Mouse (Mus musculus) neural tube, embryonic 12.5 days (tissue): ENCODE measurements at regions not wholly inside any gene's neighbourhood (a gene's known extent, or its start where the extent isn't known, plus 50 kb on each side); places are given as distances from the start of the nearest gene placed in this dataset.
A peak's percentile ranks its signal among the peaks of the same experiment; 100 is the strongest.

ENCODE experiments used
- ATAC-seq: fragments of 200-750 bp; cut with Nextera tagmentation; 2 replicates; pipeline ENCODE4 v1.8.0; 2017; ENCODE audit warnings: low read depth, mild to moderate bottlenecking, moderate TSS enrichment, moderate library complexity; ENCODE audit not compliant: low FRiP score
- H3K27ac ChIP-seq: fragments of 300-500 bp; sonication (generic); 2 replicates; pipeline ENCODE4 v1.5.1; 2016
- H3K27me3 ChIP-seq: fragments of 300-500 bp; sonication (generic); replicated peaks from 2 replicates; pipeline ENCODE4 v1.6.1; 2016; ENCODE audit warnings: mild to moderate bottlenecking
- H3K36me3 ChIP-seq: fragments of 300-500 bp; sonication (generic); 2 replicates; pipeline ENCODE4 v1.6.1; 2016; ENCODE audit warnings: mild to moderate bottlenecking
- H3K4me1 ChIP-seq: fragments of 300-500 bp; sonication (generic); 2 replicates; pipeline ENCODE4 v1.6.1; 2016
- H3K4me2 ChIP-seq: fragments of 300-500 bp; sonication (generic); replicated peaks from 2 replicates; pipeline ENCODE4 v1.6.1; 2016; ENCODE audit warnings: mild to moderate bottlenecking
- H3K4me3 ChIP-seq: fragments of 300-500 bp; sonication (generic); 2 replicates; pipeline ENCODE4 v1.5.1; 2016
- H3K9ac ChIP-seq: fragments of 300-500 bp; sonication (generic); 2 replicates; pipeline ENCODE4 v1.6.1; 2016; ENCODE audit warnings: mild to moderate bottlenecking
- H3K9me3 ChIP-seq: fragments of 300-500 bp; sonication (generic); 2 replicates; pipeline ENCODE4 v1.6.1; 2016; ENCODE audit warnings: mild to moderate bottlenecking
- WGBS: fragments of 180-500 bp; shearing (Covaris S2); methylation state at CpG from one replicate; pipeline ENCODE4 v1.1.7; 2016; 5-methylcytosine and 5-hydroxymethylcytosine counted together

GRCm38 (mm10) chr10:116726031-116726430 is 144.7 kb upstream of the Cnot2 start:
- Histone ChIP-seq H3K4me1 (peaks cover 5% of the 10 kb centered on the region), H3K4me2 (no peak overlapping the region), H3K27me3 (no peaks in the 10 kb centered on the region), H3K9me3 (no peaks in the 10 kb centered on the region), H3K4me3 (no peak overlapping the region), H3K9ac (no peak overlapping the region), H3K27ac (no peak overlapping the region), H3K36me3 (no peaks in the 10 kb centered on the region)
- ATAC-seq, result no peak
- WGBS, result 81% methylated on average over 5 of the region's 5 CpGs

- no peaks in the 10 kb centered on the region for H3K9me3 ChIP-seq
- no peak overlapping the region for H3K4me2 ChIP-seq
- no peak overlapping the region for H3K4me3 ChIP-seq
- WGBS, result 94% methylated on average over 9 of the region's 9 CpGs
- no peaks in the 10 kb centered on the region for H3K36me3 ChIP-seq
- H3K9ac ChIP-seq, result no peak overlapping the region
- no peak for ATAC-seq
- H3K27ac ChIP-seq, result no peak overlapping the region
- H3K27me3 ChIP-seq, result no peaks in the 10 kb centered on the region
- no peaks in the 10 kb centered on the region for H3K4me1 ChIP-seq
Observed at GRCm38 (mm10) chr10:116721986-116722385, 140.7 kb upstream of the Cnot2 start.

- 85% methylated on average over 5 of the region's 5 CpGs for WGBS
- H3K36me3 ChIP-seq, result no peaks in the 10 kb centered on the region
- H3K4me2 ChIP-seq, result no peak overlapping the region
- H3K4me1 ChIP-seq, result no peaks in the 10 kb centered on the region
- H3K9me3 ChIP-seq, result no peaks in the 10 kb centered on the region
- H3K4me3 ChIP-seq, result no peak overlapping the region
- no peak overlapping the region for H3K27ac ChIP-seq
- H3K27me3 ChIP-seq, result no peaks in the 10 kb centered on the region
- H3K9ac ChIP-seq, result no peak overlapping the region
- ATAC-seq, result no peak
Observed at GRCm38 (mm10) chr10:116719616-116720015, 138.3 kb upstream of the Cnot2 start.

- Histone ChIP-seq H3K9ac (no peak overlapping the region), H3K9me3 (no peaks in the 10 kb centered on the region), H3K4me1 (no peaks in the 10 kb centered on the region), H3K4me2 (no peak overlapping the region), H3K27ac (no peak overlapping the region), H3K27me3 (no peaks in the 10 kb centered on the region), H3K36me3 (no peaks in the 10 kb centered on the region), H3K4me3 (no peak overlapping the region)
- ATAC-seq, result no peak
- 92% methylated on average over 10 of the region's 10 CpGs for WGBS
Observed at GRCm38 (mm10) chr10:116717961-116718360, 136.7 kb upstream of the Cnot2 start.

GRCm38 (mm10) chr10:116717017-116717643 is 135.8 kb upstream of the Cnot2 start:
- Histone ChIP-seq H3K27ac (no peak overlapping the region), H3K9ac (no peak overlapping the region), H3K27me3 (no peaks in the 10 kb centered on the region), H3K4me1 (no peaks in the 10 kb centered on the region), H3K4me3 (no peak overlapping the region), H3K36me3 (no peaks in the 10 kb centered on the region), H3K9me3 (no peaks in the 10 kb centered on the region), H3K4me2 (no peak overlapping the region)
- 91% methylated on average over 4 of the region's 4 CpGs for WGBS
- no peak for ATAC-seq

- H3K27me3 ChIP-seq, result no peaks in the 10 kb centered on the region
- H3K27ac ChIP-seq, result no peak overlapping the region
- H3K9ac ChIP-seq, result no peak overlapping the region
- H3K4me2 ChIP-seq, result no peak overlapping the region
- 69% methylated on average over 11 of the region's 11 CpGs for WGBS
- H3K4me3 ChIP-seq, result no peak overlapping the region
- H3K9me3 ChIP-seq, result no peaks in the 10 kb centered on the region
- no peak for ATAC-seq
- H3K4me1 ChIP-seq, result no peaks in the 10 kb centered on the region
- H3K36me3 ChIP-seq, result no peaks in the 10 kb centered on the region
Observed at GRCm38 (mm10) chr10:116713456-116713855, 132.1 kb upstream of the Cnot2 start.

GRCm38 (mm10) chr10:116707025-116707424 is 125.7 kb upstream of the Cnot2 start:
- H3K36me3 ChIP-seq, result no peaks in the 10 kb centered on the region
- ATAC-seq, result no peak
- no peaks in the 10 kb centered on the region for H3K27me3 ChIP-seq
- H3K4me1 ChIP-seq, result no peaks in the 10 kb centered on the region
- no peak overlapping the region for H3K4me2 ChIP-seq
- no peak overlapping the region for H3K4me3 ChIP-seq
- H3K9ac ChIP-seq, result no peak overlapping the region
- 89% methylated on average over 6 of the region's 6 CpGs for WGBS
- H3K27ac ChIP-seq, result no peak overlapping the region
- H3K9me3 ChIP-seq, result no peaks in the 10 kb centered on the region

- WGBS, result 85% methylated on average over 5 of the region's 5 CpGs
- no peak overlapping the region for H3K27ac ChIP-seq
- no peak overlapping the region for H3K4me2 ChIP-seq
- H3K4me3 ChIP-seq, result no peak overlapping the region
- 0 out of 2 replicates have a peak, but pooled peaks cover 5% of the 10 kb centered on the region for H3K4me1 ChIP-seq
- no peaks in the 10 kb centered on the region for H3K36me3 ChIP-seq
- no peaks in the 10 kb centered on the region for H3K27me3 ChIP-seq
- no peak overlapping the region for H3K9ac ChIP-seq
- H3K9me3 ChIP-seq, result no peaks in the 10 kb centered on the region
- ATAC-seq, result no peak
Observed at GRCm38 (mm10) chr10:116701281-116701680, 120.0 kb upstream of the Cnot2 start.

- WGBS, result 85% methylated on average over 8 of the region's 8 CpGs
- Histone ChIP-seq H3K9ac (no peak overlapping the region), H3K27ac (no peak overlapping the region), H3K27me3 (no peaks in the 10 kb centered on the region), H3K4me3 (no peak overlapping the region), H3K9me3 (0 out of 2 replicates have a peak, but pooled peaks cover 4% of the 10 kb centered on the region), H3K4me2 (no peak overlapping the region), H3K36me3 (no peaks in the 10 kb centered on the region), H3K4me1 (0 out of 2 replicates have a peak, but pooled peaks cover 5% of the 10 kb centered on the region)
- ATAC-seq, result no peak
Observed at GRCm38 (mm10) chr10:116699711-116700110, 118.4 kb upstream of the Cnot2 start.

GRCm38 (mm10) chr10:116697628-116698316 is 116.5 kb upstream of the Cnot2 start:
- Histone ChIP-seq H3K27ac (no peak overlapping the region), H3K4me1 (0 out of 2 replicates have a peak, but pooled peaks cover 5% of the 10 kb centered on the region), H3K36me3 (no peaks in the 10 kb centered on the region), H3K9me3 (0 out of 2 replicates have a peak, but pooled peaks cover 4% of the 10 kb centered on the region), H3K9ac (no peak overlapping the region), H3K4me2 (0 out of 2 replicates have a peak overlapping the region, but pooled peaks have one; percentile 24), H3K4me3 (no peak overlapping the region), H3K27me3 (no peaks in the 10 kb centered on the region)
- WGBS, result 43% methylated on average over 14 of the region's 14 CpGs
- no peak for ATAC-seq

GRCm38 (mm10) chr10:116693816-116694215 is 112.5 kb upstream of the Cnot2 start:
- H3K4me2 ChIP-seq, result no peak overlapping the region
- H3K27me3 ChIP-seq, result no peaks in the 10 kb centered on the region
- no peak overlapping the region for H3K9ac ChIP-seq
- WGBS, result 96% methylated on average over 3 of the region's 3 CpGs
- no peak overlapping the region for H3K27ac ChIP-seq
- H3K9me3 ChIP-seq, result 0 out of 2 replicates have a peak, but pooled peaks cover 4% of the 10 kb centered on the region
- H3K4me1 ChIP-seq, result 0 out of 2 replicates have a peak, but pooled peaks cover 5% of the 10 kb centered on the region
- no peak for ATAC-seq
- H3K4me3 ChIP-seq, result no peak overlapping the region
- H3K36me3 ChIP-seq, result no peaks in the 10 kb centered on the region

GRCm38 (mm10) chr10:116686741-116687140 is 105.4 kb upstream of the Cnot2 start:
- H3K27ac ChIP-seq, result no peak overlapping the region
- H3K4me1 ChIP-seq, result no peaks in the 10 kb centered on the region
- no peaks in the 10 kb centered on the region for H3K27me3 ChIP-seq
- no peak overlapping the region for H3K4me3 ChIP-seq
- H3K9me3 ChIP-seq, result no peaks in the 10 kb centered on the region
- 96% methylated on average over 11 of the region's 11 CpGs for WGBS
- no peak for ATAC-seq
- no peak overlapping the region for H3K4me2 ChIP-seq
- no peaks in the 10 kb centered on the region for H3K36me3 ChIP-seq
- no peak overlapping the region for H3K9ac ChIP-seq
